Mouse (Mus musculus) kidney, postnatal 36 days (tissue): Measurements from ENCODE around the gene Kdelr1.
"Not testable (repeated sequence)": the region's sequence is repeated elsewhere in the genome, so short reads cannot be mapped to it uniquely, and the experiment has no call there.

Experiments used
- DNase-seq, 2 experiments: peaks; one replicate each; pipeline ENCODE4 v3.0.0; 2021 to 2022; ENCODE audit warnings: mixed read lengths in 2 of 2

The Kdelr1 gene

DNA sequence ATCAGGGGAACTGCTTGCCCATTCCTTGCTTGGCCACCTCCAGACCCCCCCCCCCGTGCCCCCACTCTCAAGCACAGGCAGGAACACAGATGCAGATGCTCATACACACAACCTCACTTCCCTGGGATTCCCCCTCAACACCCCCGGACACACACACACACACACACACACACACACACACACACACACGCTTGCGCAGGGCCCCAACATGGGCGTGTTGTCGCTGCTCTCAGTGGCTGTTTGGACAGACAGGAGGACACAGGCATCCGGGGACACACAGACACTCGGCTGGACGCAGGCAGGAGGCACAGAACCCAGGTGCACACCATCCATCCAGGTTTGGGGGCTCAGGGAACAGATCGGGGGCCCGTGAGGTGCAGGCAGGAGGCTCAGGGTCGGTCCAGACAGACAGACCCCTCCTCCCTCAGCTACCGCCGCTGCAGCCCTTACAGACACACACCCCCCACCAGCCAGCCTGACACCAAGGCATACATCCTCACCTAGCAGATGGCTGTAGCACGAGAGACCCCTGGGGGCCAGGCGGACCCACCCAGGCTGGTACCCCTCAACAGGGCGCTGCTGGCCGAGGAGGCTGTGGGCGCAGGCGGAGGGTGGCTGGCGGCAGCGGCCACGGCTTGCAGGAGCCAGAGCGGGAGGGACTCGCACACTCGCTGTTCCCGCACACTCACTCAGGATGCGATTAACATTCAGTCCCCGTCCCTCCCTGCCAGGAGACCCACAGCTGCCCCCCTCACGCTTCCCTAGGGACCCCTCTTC is 2.1 kb upstream of the Kdelr1 start:
- DNase-seq: no peak

DNA sequence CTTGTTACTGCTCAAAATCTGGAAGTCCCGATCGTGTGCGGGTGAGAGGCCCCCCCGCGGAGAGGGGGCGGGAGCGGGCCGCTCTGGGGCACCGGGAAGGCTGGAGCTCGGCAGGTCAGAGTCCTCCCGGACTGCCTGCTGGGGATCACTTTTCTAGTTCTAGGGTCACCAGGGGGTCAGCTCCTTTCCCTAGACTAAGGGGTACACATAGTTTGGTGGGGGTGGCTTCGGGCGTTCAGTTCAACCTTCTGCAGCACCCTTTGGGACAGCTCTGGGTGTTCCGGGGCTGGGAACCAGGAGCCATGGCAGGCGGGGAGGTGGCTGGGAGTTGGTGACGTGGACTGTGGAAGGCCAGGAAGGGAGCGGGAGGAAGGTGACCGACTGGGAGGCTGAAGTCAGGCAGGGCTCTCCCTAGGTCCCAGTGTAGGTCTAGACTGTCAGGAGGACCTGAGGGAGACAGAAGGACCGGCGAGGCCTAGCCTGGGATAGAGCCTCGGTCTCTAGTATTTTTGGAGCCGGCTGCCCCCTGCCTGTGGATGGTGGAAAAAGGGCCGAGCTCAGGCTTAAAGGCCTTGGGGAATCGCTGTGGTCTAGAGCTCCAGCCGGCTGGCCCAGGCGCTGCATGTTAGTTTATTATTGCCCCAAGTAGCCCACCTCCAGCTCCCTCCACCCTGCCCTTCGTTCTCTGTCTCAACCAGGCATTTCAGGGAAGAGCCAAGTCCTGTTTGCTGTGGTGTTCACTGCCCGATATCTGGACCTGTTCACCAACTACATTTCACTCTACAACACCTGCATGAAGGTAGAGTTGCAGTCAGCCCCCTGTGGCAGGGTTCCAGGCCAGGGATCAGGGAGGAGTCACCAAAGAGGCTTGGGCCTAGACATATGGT is 732 bp downstream of the Kdelr1 start:
- DNase-seq: peak; percentile 58 to 78

DNA sequence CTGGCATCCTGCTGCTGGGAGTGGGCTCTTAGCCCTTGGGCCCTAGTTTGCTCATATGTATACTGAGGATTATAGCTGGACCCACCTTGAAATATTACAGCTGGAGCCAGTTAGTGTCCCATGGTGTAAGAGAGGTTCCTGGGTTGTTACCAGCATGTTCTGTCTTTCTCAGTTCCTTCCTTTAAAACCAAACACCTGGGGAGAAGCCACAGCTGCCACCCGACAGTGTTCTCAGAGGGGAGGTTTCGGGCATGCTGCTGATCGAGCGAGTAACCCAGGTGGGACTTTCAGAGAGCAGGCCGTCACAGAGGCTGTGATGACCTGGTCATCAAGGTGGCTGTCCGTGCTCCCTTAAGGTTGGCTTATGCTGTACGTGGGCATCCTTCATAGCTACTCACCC is 4.3 kb downstream of the Kdelr1 start:
- DNase-seq: no peak

DNA sequence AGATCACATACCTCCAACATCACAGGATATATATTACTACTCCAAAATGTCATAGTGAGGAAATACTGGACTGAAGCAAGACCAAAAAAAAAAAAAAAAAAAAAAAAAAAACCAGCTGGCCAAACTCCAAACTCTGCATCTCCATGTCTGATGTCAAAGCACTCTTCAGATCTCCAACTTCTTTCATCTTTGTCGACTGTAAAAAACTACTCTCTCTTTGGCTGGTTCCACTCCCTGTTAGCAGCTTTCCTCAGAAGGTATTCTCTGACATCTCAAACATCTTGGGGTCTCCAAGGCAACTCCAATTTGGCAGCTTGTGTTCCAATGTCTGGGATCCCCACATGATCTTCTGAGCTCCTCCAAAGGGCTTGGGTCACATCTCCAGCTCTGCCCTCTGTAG is 5.7 kb downstream of the Kdelr1 start, which contains the start of gene Grin2d:
Gene Grin2d (minus strand): TSS at position 101 of the 400 bp plus-strand sequence.
- DNase-seq: not testable (repeated sequence)

DNA sequence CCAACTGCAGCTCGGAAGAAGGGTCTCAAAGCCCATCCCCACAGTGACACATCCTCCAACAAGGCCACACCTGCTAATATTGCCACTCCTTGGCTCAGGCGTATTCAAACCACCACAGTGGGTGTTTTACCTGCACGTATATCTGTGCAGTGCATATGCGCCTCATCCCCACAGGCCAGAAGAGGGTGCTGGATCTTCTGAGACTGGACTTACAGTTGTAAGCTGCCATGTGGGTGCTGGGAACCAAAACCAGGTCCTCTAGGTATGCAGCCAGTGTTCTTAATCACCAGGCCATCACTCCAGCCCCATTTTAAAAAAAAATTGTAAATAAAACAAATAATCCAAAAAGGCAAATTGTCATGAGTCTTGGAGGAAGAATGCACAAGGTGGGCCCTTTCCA is 8.0 kb downstream of the Kdelr1 start:
- no peak for DNase-seq

DNA sequence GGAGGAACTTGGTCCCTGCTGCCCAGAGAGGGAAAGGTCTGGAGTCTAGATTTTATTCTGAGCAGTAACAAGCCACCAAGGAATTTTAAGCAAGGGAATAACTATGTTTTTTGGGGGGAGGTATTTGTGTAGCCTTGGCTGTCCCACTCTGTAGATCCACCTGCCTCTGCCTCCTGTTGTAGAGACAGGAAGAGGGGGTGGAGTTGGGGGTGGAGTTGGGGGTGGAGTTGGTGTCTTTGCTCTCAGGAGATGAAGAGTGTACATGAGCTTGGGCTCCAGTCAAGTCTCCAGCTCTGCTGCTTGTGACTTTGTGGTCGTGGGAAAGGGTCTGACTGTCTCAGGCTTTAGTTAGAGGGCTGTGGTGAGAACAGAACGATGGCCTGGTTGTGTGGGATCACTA is 8.4 kb downstream of the Kdelr1 start:
- no peak for DNase-seq

DNA sequence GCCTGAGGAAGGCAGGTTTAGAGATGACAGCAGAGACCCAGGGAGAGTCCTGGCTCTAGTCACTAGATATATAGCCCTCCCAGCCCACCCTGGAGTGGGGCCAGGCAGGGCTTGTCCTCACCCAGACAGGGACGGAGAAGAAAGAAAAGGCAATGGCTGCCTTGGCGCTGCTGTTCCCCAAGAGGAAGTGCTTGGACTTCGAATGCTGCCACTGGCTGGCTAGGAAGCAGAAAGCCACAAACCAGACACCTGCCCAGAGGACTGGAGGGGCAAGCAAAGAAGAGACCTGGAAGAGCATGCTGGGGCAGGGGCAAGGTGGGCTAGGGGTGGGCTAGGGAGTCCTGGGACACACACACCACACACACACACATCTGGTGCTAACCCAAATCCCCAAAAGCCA is 14.7 kb downstream of the Kdelr1 start:
- no peak for DNase-seq

DNA sequence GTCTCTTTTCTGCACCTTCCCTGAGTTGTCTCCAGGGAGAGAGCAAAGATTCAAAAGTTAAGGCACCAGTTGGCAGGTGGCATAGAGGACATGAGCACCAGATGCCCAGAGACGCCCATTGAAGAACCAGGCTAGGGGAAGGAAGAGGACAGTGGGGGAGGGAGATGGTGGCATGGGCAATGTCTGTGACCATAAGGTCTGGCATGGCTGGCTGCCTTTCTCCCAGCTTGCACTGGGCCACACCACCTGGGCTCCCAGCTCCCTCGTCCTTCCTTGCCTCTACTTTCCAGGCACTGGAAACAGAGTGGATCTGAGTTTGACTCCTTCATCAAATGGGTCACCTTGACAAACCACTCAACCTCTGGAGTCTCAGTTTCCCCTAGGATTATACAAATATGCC is 20.1 kb downstream of the Kdelr1 start:
- no peak for DNase-seq

DNA sequence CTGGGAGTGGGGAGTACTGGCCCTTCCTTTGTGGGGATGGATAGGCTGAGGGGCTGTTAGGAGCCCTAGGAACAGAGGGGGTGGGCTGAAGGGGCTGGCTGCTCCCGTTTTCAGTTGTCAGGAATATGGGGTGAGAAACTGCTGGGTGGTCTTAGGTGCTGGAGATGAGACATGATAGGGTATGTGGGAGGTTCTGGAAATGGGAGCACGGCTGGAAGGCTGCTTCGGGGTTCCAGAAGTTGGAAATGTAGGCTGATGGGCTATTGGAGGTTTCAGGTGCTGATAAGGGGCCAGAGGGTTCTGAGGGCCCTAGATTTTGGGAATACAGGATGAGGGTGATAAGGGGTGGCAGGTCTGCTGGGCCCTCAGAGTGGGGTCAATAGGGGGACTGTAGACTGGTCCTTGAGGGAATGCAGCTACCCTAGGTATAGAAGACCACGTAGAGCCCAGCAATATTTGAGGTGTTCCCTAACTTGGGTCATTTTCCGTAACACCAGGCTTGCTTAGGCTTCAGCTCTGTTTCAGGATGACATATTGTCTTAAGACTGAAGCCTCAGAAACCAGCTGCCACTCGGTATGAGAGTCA is 23.5 kb downstream of the Kdelr1 start:
- no peak for DNase-seq

DNA sequence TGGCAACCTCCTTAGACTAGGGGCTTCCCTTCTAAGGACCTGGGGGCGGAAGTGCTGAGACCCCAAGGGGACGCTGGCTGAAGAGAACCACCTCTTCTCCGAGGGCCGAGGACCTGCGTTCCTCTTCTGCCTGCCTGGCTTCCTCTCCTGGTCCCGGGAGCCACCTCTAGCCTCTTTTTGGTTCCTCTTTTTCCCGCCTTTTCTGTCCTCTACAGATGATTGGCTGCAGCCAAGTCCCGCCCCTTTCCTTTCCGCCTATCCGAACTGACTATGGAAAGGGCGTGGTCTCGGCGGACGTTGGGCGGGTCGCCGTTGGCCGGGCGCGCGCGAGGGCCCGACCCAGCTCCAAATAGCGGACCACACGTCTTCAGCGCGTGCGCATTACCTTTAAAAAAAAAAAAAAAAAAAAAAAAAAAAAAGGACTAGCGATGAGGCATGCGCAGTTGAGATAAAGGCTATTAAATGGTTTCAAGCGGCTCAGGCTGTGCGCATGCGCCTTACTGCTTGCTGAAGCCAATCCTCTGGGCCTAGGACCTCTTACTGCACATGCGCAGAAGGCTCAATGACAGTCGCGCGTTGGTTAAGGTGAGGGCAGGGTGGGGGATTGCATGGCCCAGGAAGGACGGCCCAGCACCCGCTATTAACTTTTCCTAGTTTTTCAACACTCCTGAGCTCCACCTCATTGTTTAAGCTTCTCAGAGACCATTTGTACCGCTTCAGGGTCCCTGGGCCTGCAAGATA is 24.1 kb downstream of the Kdelr1 start, which contains the start of the genes Syngr4 and Tmem143:
Gene Syngr4 (minus strand): TSS at position 198 of the 741 bp plus-strand sequence.
Gene Tmem143 (plus strand): TSS at position 425 of the 741 bp plus-strand sequence.
- peak; percentile 97 to 98 for DNase-seq

DNA sequence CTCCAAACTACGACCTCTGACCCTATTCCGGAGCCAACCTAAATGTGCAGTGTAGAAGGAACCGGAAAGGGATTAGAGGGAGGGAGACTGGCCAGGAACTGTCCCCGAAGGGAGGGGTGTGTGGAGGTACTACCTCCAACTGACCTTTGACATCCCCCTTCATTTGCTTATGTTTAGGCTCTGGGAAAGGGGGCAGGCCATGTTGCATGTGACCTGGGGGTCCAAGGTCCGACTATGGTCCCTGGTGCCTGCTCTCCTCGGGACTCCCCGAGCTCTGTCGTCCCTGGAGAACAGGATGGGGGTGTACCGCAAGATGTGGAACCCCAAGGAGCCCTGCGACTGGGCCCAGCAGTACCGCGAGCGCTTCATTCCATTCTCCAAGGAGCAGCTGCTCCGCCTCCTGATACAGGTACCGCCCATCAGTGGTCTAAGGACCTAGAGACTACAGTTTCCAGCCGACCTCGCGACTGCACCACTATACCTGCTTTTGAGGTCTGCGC is 24.7 kb downstream of the Kdelr1 start:
- DNase-seq: peak; percentile 77 to 91

DNA sequence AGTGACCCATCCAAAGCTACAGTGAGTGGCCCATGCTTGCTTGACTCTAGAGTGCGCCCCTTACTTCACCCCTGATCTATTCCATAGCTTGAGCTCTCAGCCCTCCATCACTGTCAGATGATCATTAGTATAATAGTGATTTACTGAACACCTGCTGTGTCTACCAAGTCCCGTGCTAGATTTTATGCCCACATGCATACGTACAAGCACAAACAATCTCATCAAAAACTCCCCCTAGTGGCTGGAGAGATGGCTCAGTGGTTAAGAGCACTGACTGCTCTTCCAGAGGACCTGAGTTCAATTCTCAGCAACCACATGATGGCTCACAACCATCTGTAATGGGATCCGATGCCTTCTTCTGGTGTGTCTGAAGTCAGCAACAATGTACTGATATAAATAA is 25.6 kb downstream of the Kdelr1 start:
- DNase-seq: peak; percentile 36 to 37

DNA sequence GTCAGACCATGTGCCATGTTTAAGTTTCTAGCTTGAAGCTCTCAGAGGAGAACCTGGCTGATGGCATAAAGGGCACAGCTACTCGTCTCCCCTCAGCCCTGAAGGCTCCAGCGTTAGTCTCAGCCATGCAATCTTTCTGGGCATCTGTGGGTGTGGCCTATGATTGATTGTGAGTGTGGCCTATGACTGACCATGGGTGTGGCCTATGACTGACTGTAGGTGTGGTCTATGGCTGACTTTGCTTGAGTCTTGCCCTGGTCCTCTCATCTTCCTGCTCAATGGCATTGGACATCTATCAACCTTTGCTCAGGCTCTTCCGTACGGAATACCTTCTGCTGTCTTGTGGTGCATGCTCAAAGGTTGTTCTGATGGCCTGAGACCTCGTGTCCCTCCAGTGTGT is 29.0 kb downstream of the Kdelr1 start:
- peak; percentile 40 to 64 for DNase-seq

DNA sequence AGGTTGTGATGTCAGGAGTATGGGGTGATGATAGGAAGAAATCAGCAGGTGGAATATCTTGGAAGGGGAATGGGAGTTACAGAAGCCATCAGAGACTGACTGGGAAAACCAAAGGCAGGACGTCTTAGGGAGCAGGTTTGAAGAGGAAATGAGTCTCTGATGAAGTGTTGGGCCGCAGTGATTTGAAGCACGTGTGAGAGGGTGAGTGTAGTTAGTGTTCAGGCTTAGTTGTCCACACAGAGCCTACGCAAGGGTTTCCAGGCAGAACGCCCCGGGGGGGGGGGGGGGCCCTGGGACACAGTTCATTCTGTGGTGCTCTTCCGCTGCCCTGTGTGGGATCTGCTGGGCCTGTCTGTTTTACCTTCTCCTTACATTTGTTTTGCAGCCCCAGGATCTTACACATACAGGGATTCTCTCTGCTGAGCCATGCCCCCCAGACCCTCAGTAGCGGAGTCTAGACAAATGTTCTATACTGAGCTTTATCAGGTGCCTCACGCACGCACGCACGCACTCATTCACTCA is 30.0 kb downstream of the Kdelr1 start:
- no peak for DNase-seq

DNA sequence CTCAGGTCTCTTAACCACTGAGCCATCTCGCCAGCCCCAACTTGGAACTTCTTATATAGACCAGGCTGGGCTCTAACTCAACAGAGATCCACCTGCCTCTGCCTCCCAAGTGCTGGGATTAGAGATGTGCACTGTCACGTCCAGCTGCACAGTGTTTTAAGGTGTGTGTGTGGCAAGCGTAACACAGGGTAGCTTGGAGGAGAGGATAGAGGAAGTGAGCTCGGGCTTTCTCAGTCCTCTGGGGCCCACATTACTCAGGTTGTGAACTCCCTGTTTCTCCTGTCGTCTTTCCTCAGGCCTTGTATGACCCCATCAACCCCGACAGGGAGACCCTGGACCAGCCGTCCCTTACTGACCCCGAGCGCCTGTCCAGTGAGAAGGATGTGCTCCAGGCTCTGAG is 34.0 kb downstream of the Kdelr1 start:
- DNase-seq: no peak

DNA sequence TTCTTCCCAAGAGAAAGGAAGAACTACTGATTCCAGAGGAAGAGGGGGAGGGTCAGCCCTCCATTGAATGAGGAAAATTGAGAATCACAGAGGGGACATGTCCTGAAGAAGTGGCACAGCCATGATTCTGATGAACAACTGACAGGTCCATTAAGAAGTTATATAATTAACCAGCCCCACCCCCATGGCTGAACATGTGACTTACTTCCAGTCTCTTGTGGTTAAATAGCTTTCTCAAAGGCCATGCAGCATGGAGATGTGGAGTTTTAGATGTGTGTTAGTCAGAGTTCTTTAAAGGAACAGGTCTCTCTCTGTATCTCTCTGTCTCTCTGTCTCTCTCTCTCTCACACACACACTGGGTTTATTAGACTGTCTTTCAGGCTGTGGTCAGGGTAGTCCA is 35.8 kb downstream of the Kdelr1 start:
- DNase-seq: peak; percentile 50 to 66

DNA sequence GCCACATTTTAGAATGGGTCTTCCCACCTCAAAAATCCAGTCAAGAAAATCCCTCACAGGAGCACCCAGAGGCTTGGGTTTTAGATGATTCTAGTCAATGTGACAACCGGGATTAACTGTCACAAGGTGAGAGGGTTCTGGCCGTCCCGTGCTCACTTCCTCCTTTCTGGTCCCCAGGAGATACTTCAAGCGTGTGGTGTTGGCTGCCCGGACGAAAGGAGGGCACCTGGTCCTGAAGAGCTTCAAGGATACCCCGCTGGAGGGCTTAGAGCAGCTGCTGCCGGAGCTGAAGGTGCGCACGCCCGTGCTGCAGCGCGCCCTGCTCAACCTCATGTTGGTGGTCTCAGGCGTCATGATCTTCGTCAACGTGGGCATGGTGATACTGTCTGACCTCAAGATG is 36.6 kb downstream of the Kdelr1 start:
- no peak for DNase-seq

DNA sequence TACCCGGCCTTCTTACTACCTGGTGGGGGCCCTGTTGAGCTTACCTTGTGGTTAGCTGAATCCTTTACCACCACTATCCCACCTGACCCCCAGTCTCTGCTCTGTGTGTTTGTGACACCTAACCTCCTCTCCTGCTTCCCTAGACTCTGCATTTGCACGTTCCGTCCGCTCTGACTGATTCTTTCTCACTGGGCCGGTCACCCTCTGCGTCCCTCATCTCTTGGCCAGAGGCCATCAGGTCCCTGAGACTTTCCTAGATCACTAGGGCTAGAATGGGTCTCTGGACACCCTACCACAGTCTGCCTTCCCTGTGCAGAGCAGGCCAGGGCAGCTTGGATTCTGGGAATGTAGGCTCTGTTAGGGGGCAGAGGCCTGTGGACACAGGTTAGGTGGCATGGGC is 41.5 kb downstream of the Kdelr1 start:
- DNase-seq: no peak

DNA sequence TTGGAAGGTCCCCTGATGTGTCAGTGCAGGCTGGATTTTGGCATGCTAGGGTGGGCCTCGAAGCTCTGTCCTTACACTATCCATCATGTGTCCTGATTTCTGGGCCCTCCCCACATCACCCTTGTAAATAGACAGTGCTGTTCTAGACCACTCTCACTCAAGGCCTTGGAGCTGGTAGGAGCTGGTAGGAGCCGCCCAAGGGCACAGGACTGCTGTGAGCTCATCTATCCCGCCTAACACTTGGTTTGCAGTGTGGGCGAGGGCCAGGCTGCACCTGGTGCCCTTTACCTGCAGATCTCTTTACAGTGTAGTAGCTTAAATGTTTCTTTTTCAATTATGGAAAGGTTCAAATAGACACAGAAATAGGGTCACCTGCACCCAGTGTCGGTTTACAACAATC is 42.4 kb downstream of the Kdelr1 start:
- no peak for DNase-seq

DNA sequence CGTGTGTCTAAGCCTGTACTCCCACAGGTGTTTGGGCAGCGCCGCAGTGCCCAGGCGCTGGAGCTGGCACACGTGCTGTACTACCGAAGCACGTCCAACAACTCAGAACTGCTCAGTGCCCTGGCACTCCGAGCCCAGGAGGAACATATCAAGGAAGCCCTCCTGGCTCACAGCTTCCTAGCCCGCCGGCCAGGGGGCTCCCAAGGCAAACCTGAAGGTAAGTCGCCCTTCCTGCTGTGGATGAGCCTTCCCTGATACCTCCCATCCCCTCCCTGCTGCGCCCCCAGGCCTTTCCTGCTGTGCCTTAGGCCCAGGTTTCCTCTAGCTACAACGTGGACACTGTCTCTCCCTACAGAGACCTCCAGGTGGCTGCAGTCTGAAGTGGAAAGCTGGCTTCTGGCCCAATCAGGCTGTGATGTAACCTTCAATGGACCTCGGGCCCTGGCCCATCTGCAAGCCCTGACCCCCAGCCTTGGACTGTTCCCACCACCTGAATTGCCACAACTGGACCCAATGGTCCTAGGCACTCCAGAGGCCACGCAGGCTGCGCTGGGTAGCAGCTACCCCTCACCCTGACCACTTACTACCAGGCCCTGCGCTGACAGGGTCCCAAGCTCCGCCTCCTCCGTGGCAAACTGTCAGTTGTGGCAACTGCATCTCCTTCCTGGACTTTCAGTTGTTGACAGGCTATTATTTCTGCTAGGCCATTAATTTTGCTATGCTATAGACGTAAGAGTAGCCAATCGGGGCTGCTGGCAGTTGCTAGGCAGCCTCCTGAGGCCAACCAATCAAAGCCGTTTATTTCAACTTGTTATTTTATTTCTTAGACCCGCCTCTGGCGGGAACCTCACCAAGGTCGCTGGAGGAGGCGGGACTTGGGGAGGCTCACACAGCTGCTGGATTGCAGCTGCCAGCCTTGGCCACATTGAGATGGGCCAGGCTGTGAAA is 43.8 kb downstream of the Kdelr1 start:
- peak; percentile 78 to 81 for DNase-seq
